Mouse (Mus musculus) embryonic fibroblast, embryonic 13.5 days (primary cell): ENCODE results near the gene Syt13.

Source experiments
- CTCF ChIP-seq: IDR thresholded peaks from 2 replicates; pipeline ENCODE4 v1.5.1; 2011; ENCODE audit warnings: mild to moderate bottlenecking, control low read depth, low read length, moderate library complexity, borderline replicate concordance; ENCODE audit not compliant: insufficient read depth
- POLR2A ChIP-seq: IDR thresholded peaks from 2 replicates; pipeline ENCODE4 v1.6.1; 2011; ENCODE audit warnings: low read depth, mild to moderate bottlenecking, control low read depth, low read length, moderate library complexity

DNA sequence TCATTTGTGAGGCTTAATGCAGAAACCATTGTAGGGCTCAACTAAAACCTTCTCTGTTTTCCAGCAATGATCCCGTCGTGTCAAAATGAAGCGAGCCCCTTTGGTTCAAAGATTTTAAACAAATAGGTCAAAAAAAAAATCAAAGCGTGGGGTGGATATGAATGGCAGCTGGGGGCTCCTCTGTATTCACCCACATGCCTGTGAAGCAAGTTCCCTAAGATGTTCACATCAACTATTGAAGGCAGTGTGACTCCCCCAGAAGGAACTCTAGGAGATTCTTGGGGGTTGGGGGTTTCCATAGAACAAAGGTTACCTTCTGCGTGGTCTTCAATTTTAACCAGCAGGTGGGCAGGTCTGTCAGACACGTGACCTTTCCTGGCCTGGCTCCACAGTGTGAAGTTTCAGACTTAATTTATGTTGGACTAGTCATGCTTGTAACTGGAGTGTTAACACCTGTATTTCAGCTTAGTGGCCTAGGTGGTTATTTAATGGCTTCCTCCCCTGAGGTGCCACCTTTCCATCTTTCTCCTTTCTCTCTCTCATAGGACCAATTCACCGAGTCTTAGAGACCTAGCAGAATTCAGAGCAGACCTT, 43.7 kb upstream of the Syt13 start:
- TF ChIP-seq CTCF: no peak
- no peak for TF ChIP-seq POLR2A
